Mouse (Mus musculus) testis, adult 2 months (tissue): ENCODE measurements at regions not wholly inside any gene's neighbourhood (a gene's known extent, or its start where the extent isn't known, plus 50 kb on each side); places are given as distances from the start of the nearest gene placed in this dataset.
A peak's percentile ranks its signal among the peaks of the same experiment; 100 is the strongest.

Source experiments
- CTCF ChIP-seq: fragments of 200-500 bp; IDR thresholded peaks from 2 replicates; pipeline ENCODE4 v1.5.1; 2012; ENCODE audit warnings: low read depth, mild to moderate bottlenecking, inconsistent platforms, low read length, moderate library complexity; ENCODE audit not compliant: control insufficient read depth, insufficient read depth, insufficient replicate concordance
- POLR2A ChIP-seq: fragments of 200-500 bp; IDR thresholded peaks from 2 replicates; pipeline ENCODE4 v1.6.1; 2012; ENCODE audit warnings: low read depth, mild to moderate bottlenecking, inconsistent platforms, low read length, moderate library complexity; ENCODE audit not compliant: control insufficient read depth

GRCm38 (mm10) chr7:65213216-65213925, 57.0 kb upstream of the Fam189a1 start:
- TF ChIP-seq CTCF (0 out of 2 replicates have a peak, but pooled peaks have one; percentile 5), POLR2A (peak; percentile 57; the same call in 1 of the 2 replicates)
